Mouse (Mus musculus): Measurements from ENCODE around the gene Grin1.

DNA sequence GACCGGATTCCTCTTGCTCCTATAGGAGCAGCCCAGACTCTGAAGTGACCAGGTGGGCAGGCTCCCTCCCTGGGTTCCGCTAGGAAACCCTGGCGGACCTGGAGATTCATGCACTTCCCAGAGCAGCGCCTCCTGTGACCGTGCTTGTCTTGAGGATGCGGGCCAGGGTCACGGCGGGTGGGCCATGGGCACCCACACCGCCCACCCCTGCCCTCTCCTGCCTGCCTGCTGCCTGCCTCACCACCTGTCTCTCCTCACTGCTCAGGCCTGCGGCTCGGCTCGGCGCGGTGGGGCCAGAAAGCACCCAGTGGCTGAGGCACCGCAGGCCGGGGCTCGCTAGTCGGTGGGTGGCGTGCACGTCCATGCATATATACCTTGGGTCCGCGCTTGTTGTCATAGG is 8.0 kb downstream of the Grin1 start:
- TF ChIP-seq CTCF (IDR thresholded peaks at IDR 0.05; ENCODE audit: control insufficient read depth, insufficient read depth, insufficient read length) (no peak), CEBPB (IDR thresholded peaks at IDR 0.05; ENCODE audit: low read depth) (no peak)

All from C2C12 (cell line).